20 mouse cellular contexts compared by ENCODE assay signal in genomic region chr1:164689311-164689710, GRCm38 (mm10).
DNase-seq lines count a peak whose midpoint lies in the region; ATAC-seq and TF ChIP-seq lines count a peak whose summit lies in the region.
"Had no signal": no experiment of that assay in that cellular context is flagged by ENCODE, and none has a peak within 500 bp of the region (broad histone marks: within the 10 kb centered on the region; RNA-seq: fewer than 3 reads in every experiment).

No protein-coding gene starts in this region.

- no peak overlapping the region for H3K4me3 ChIP-seq in cortical plate, adult 2 months (ENCODE audit: insufficient read depth, low read length)
- no peak overlapping the region for H3K4me3 ChIP-seq in olfactory bulb, adult 2 months (ENCODE audit: insufficient read depth, low read depth, low read length)
- no peak overlapping the region for H3K4me3 ChIP-seq in hindbrain, embryonic 16.5 days (ENCODE audit: low read length)
- H3K4me3 ChIP-seq: embryonic facial prominence, embryonic 15.5 days; limb, embryonic 10.5 days; midbrain, embryonic 15.5 days had no signal

- peak; percentile 51 for DNase-seq in layer of hippocampus, adult 11-12 months (ENCODE audit: low spot score)
- no peak for DNase-seq in layer of hippocampus, postnatal 25 days (ENCODE audit: extremely low spot score in 1 of 2, low spot score in 1 of 2)
- DNase-seq in layer of hippocampus, postnatal 36 days: peak; percentile 41 to 49
- DNase-seq in lung, postnatal 4 days: no peak
- DNase-seq: adrenal gland, postnatal 14 days; cerebellum, adult 18-20 months; cerebellum, postnatal 25 days; gastrocnemius, postnatal 36 days; kidney, adult 8-10 months; kidney, postnatal 25 days; liver, postnatal 0 days had no signal

- no peak for TF ChIP-seq CTCF in cortical plate, adult 2 months (IDR thresholded peaks at IDR 0.05; ENCODE audit: extremely low read depth, insufficient read depth, low read length)
- TF ChIP-seq CTCF in olfactory bulb, adult 2 months (IDR thresholded peaks at IDR 0.05; ENCODE audit: insufficient read depth, low read depth, low read length): no peak

- TF ChIP-seq POLR2A in cortical plate, adult 2 months (IDR thresholded peaks at IDR 0.05; ENCODE audit: extremely low read depth, insufficient read depth, low read length): 0 out of 2 replicates have a peak, but pooled peaks have one; percentile 41
- TF ChIP-seq POLR2A in olfactory bulb, adult 2 months (IDR thresholded peaks at IDR 0.05; ENCODE audit: insufficient read depth, low read depth, low read length): no peak

- no peak for ATAC-seq in hindbrain, embryonic 16.5 days
- ATAC-seq in cerebellum, adult (ENCODE audit: insufficient number of reproducible peaks, low FRiP score, low TSS enrichment): no peak
- ATAC-seq: inflammation-experienced regulatory T-cells, adult 6 months; liver, postnatal 0 days; midbrain, embryonic 15.5 days had no signal

- H3K4me2 ChIP-seq in hindbrain, embryonic 16.5 days (ENCODE audit: low read length): no peak overlapping the region
- H3K4me2 ChIP-seq: embryonic facial prominence, embryonic 15.5 days; midbrain, embryonic 15.5 days had no signal

- H3K27ac ChIP-seq in cortical plate, adult 2 months (ENCODE audit: insufficient read depth, low read length): peak overlapping the region; percentile 48
- peak overlapping the region; percentile 36 for H3K27ac ChIP-seq in olfactory bulb, adult 2 months (ENCODE audit: insufficient read depth, low read depth, low read length)
- no peak overlapping the region for H3K27ac ChIP-seq in hindbrain, embryonic 16.5 days (ENCODE audit: low read depth, low read length)
- H3K27ac ChIP-seq: embryonic facial prominence, embryonic 15.5 days; limb, embryonic 10.5 days; midbrain, embryonic 15.5 days had no signal

- H3K36me3 ChIP-seq in hindbrain, embryonic 16.5 days (ENCODE audit: control insufficient read depth, insufficient read depth, low read length): no peaks in the 10 kb centered on the region
- H3K36me3 ChIP-seq: embryonic facial prominence, embryonic 15.5 days; G1E; limb, embryonic 10.5 days; midbrain, embryonic 15.5 days had no signal

- WGBS in olfactory bulb, adult 2 months: 38% methylated on average over 4 of the region's 4 CpGs
- 81% methylated on average over 4 of the region's 4 CpGs for whole genome bisulfite sequencing in hindbrain, embryonic 16.5 days

- H3K9ac ChIP-seq in hindbrain, embryonic 16.5 days (ENCODE audit: low read depth, low read length): no peak overlapping the region
- H3K9ac ChIP-seq: embryonic facial prominence, embryonic 15.5 days; liver, postnatal 0 days; midbrain, embryonic 15.5 days had no signal

- H3K4me1 ChIP-seq in cortical plate, adult 2 months (ENCODE audit: control insufficient read depth, insufficient read depth, low read length): peaks cover 3% of the 10 kb centered on the region
- H3K4me1 ChIP-seq in olfactory bulb, adult 2 months (ENCODE audit: control insufficient read depth, insufficient read depth, low read length): no peaks in the 10 kb centered on the region
- H3K4me1 ChIP-seq in hindbrain, embryonic 16.5 days (ENCODE audit: control insufficient read depth, insufficient read depth, low read depth, low read length): no peaks in the 10 kb centered on the region
- H3K4me1 ChIP-seq: embryonic facial prominence, embryonic 15.5 days; limb, embryonic 10.5 days; midbrain, embryonic 15.5 days had no signal

- no peaks in the 10 kb centered on the region for H3K27me3 ChIP-seq in hindbrain, embryonic 16.5 days (replicated peaks; ENCODE audit: control insufficient read depth, insufficient read depth, low read length)
- H3K27me3 ChIP-seq: embryonic facial prominence, embryonic 15.5 days; midbrain, embryonic 15.5 days had no signal

- H3K9me3 ChIP-seq in hindbrain, embryonic 16.5 days (ENCODE audit: control insufficient read depth, low read length): no peaks in the 10 kb centered on the region
- H3K9me3 ChIP-seq: embryonic facial prominence, embryonic 15.5 days; limb, embryonic 10.5 days; midbrain, embryonic 15.5 days had no signal

Comparison
In these comparisons a context has a peak if more than half of its experiments do, and no peak if none do; other contexts are left out.
1. DNase-seq: peak in layer of hippocampus, adult 11-12 months (single experiment) and layer of hippocampus, postnatal 36 days (2 of 2); none in layer of hippocampus, postnatal 25 days (0 of 2) and lung, postnatal 4 days (0 of 2).